Mouse (Mus musculus): ENCODE measurements around the gene Smpd3. TPM values are rescaled to one million over a fixed set of nuclear protein-coding genes. Genes with fewer than 3 reads are reported as not detected.

Gene Smpd3
- total RNA-seq, 2 experiments from 2014 or later = 0.43 to 1.1 TPM

GRCm38 (mm10) chr8:106234567-106235261, 103.1 kb downstream of the Smpd3 start:
- DNase-seq (ENCODE audit: low spot score) = no peak

GRCm38 (mm10) chr8:106232751-106233150, 105.0 kb downstream of the Smpd3 start:
- no peak for DNase-seq (ENCODE audit: low spot score)

- no peak for DNase-seq (ENCODE audit: low spot score)
Measured at GRCm38 (mm10) chr8:106231536-106231935, 106.3 kb downstream of the Smpd3 start.

GRCm38 (mm10) chr8:106226589-106226988, 111.2 kb downstream of the Smpd3 start:
- peak; percentile 54 for DNase-seq (ENCODE audit: low spot score)

GRCm38 (mm10) chr8:106219620-106220019, 118.2 kb downstream of the Smpd3 start:
- DNase-seq (ENCODE audit: low spot score) = no peak

GRCm38 (mm10) chr8:106213959-106214358, 123.8 kb downstream of the Smpd3 start:
- no peak for DNase-seq (ENCODE audit: low spot score)

GRCm38 (mm10) chr8:106211421-106211820, 126.4 kb downstream of the Smpd3 start:
- DNase-seq (ENCODE audit: low spot score) = no peak

- DNase-seq (ENCODE audit: low spot score) = peak; percentile 96
Measured at GRCm38 (mm10) chr8:106210821-106211345, 126.9 kb downstream of the Smpd3 start, which contains the start of the genes Slc7a6os and Prmt7. Gene Slc7a6os, minus strand, starts transcription at chr8:106210935. Gene Prmt7, plus strand, starts transcription at chr8:106210936.

GRCm38 (mm10) chr8:106210035-106210731, 127.6 kb downstream of the Smpd3 start:
- no peak for DNase-seq (ENCODE audit: low spot score)

Other genes starting within 250 kb of the Smpd3 start
- gene Esrp2, start 201.0 kb downstream of the Smpd3 start, total RNA-seq (2021) = not detected
- 1 to 10 TPM; 3.4 to 5.7 TPM for gene Pla2g15, start 187.6 kb downstream of the Smpd3 start, total RNA-seq (2021)
- gene Slc7a6, start 169.1 kb downstream of the Smpd3 start, total RNA-seq (2021) = 10 to 100 TPM; 10.2 to 13.4 TPM
- gene Slc7a6os, start 127.1 kb downstream of the Smpd3 start, total RNA-seq (2021) = 1 to 10 TPM; 9.5 to 9.7 TPM
- gene Prmt7, start 127.1 kb downstream of the Smpd3 start, total RNA-seq (2021) = 10 to 100 TPM; 27.2 to 30.3 TPM
- under 1 TPM; 0.74 to 0.78 TPM for gene Zfp90, start 77.3 kb upstream of the Smpd3 start, total RNA-seq (2021)
- not detected for gene 6030452D12Rik, start 162.5 kb upstream of the Smpd3 start, total RNA-seq (2021)
- gene Cdh3, start 172.9 kb upstream of the Smpd3 start, total RNA-seq (2021) = not detected
- 100 to 1,000 TPM in 1 of 2 experiments, 10 to 100 TPM in 1; 91.6 to 114 TPM for gene Gm10073, start 235.5 kb upstream of the Smpd3 start, total RNA-seq (2021)

Measured in gastrocnemius, adult 18-20 months (tissue).